Mouse (Mus musculus) adrenal gland (tissue): ENCODE data around the gene Trex1.

Source experiments
- intact Hi-C: fragments of 180-260 bp; cut with DNase I; formaldehyde crosslinking; loops from one replicate; pipeline ENCODE4 v1.15.1; 2025

Trex1 gene

DNA sequence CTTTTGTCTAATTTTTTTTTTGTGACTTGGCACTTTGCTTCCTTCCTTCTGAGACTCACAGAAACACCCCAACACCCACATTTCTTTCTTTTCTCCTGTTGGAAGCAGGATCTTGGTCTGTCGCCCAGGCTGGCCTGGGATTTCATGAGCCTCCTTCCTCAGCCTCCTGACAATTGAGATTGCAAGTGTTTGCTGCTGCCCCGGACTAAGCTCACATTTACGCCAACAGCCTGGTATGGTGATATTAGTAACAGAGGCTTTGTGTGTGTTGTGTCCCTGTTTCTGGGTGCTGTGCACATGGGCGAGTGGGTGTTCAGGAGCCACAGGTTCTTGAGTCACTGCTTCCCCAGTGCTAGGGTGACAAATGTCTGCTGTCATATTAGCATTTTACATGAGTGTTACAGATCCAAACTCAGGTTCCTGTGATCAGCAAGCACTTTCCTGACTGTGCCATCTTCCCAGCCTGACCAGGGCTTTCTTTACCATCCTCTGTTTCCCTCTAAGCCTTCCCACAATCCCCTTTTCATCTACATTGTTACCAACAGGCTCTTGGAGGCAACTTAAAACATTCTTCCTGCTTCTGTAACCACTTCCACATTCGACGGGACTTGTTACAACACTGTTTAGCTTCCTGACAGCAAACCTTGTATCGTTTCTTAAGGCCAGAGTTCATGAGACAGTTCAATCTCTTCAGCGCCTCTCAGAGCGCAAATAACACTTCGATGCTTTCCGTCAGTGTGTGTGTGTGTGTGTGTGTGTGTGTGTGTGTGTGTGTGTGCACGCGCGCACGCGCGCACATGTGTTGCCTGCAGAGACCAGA lies 36.5 kb downstream of the Trex1 start:
- intact Hi-C loops, result no loop called here

DNA sequence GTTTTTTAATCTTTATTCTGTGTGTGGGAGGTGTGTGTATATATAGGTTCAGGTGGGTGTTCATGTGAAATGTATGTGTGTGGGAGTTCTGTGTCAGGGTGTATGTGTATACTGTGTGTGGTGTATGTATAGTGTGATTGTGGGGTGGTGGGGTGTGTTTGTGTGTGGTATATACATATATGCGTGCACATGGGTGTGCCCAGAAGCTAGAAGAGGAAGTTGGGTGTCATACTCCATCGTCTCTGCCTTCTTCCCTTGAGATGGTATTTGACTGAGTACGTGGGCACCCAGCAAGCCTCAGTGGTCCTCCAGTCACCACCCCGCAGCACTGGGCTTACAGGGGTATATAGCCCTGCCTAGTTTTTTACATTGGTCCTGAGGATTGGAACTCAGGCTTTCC lies 38.1 kb downstream of the Trex1 start:
- intact Hi-C loops, result no loop called here

DNA sequence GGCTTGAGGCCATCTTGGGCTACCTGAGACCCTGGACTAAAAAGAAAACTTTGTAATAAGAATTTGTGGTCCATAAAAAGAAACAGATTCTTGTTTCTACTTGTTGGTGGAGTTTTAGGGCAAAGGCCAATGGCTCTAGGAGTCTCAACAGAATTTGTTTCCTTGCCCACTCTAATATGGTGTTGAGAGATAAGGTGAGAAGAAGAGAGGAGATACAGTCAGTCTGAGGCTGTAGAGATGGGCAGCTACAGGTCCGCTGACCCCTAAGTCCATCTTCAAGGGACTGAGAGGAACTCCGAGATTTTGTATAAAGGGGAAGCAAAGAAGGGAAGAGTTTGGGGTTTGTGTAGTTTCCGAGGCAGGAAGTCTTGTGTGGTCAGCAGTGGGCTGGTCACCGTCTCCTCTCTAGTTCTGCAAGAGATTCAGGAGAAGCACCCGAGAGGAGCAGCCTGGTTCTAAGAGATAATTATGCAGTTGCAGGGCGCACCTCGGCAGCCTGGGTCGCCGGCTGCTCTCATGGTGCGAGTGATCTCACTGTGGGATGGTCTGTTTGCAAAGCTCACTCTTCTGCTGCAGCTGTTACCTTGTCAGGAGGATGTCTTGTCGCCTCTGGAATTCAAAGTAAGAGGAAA lies 42.4 kb downstream of the Trex1 start:
- intact Hi-C loops, result no loop called here

DNA sequence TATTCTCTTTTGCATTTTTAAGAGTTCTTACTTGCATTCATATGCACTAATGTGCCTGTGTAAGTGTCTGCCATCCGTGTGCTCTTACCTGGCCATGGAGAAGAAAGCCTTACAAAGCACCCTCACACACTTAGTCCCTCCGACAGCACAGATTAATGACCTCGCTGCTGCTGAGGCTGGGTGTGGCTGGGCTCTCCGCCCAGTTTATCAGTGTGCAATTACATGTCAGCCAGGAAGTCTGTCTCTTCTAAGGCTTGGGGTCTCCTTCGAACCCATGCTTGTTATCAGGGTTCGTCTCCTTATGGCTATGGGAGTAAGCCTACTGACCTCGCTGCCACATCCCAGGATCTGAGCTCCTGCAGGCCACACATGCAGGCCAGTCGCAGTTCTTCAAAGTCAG lies 44.1 kb downstream of the Trex1 start:
- intact Hi-C loops, result no loop called here

DNA sequence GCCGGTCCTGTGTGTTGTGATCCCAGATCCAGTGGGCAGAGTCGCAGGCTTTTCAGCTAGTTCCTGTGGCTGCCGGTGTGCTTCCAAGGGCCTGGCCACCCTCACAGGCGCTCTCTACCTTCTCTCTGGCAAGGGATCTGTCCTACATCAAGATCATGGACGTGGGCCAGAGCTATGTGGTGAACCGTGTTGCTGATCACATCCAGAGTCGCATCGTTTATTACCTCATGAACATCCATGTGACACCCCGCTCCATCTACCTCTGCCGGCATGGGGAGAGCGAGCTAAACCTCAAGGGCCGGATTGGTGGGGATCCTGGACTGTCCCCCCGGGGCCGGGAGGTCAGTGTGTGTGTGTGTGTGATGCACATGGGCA lies 49.2 kb downstream of the Trex1 start:
- intact Hi-C loops, result no loop called here

DNA sequence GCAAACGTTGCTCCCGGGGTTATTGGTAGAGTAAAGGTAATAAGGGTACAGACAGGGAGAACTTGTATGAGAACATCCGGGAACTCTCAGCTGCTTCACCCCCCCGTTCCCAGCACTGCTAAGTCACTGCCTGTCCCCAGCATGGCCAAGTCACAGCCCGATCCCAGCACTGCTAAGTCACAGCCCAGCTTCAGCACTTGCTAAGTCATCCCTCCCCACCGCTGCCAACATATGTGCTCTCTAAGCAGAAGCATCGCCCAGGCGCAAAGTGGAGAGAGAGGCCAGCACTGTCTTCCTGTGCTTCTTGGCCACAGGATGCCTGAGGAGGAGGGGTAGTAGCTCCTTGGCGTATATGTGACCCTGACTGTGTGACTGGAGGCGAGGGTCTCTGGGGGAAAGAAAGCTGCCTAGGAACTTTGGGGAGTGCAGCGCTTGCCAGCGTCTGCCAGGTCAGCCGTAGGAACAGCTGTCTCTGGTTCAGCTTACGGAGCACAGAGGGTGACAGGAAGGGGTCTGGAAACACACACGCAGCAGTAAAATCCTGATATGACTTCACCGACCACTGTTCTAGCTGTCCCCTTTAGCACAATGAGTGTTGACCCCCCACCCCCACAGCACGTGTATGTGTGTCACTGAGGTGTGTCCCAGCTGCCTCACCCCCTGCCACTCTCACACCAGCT lies 49.8 kb downstream of the Trex1 start:
- intact Hi-C loops, result no loop called here

DNA sequence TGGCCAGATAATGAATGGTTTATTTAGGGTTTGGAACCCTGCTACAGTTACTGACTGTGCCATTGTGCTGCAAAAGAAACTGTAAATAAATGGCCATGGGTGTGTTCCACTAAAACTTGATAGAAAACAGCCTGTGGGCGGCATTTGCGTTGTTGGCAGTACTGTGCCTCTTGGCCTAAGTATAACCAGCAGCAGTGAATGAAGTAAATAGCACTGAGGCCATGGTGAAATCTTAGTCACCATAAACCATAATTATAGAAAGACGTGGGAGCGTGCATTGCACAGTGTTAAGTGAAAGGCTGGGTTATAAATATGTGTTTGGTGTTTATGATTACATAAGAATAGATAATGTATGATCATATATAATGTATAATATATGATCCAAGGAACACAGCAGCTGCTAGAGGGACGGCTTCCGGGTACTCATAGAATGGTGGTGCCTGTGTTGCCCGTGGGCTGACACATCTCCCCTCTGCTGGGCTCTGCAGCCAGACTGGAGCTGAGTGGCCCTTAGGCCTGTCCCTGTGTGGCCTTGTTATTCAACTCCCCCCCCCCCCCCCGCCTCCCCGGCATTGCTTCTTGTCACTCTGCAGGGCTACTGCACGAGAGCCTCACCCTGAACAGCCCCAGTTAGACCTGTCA lies 50.4 kb downstream of the Trex1 start:
- intact Hi-C loops, result no loop called here

DNA sequence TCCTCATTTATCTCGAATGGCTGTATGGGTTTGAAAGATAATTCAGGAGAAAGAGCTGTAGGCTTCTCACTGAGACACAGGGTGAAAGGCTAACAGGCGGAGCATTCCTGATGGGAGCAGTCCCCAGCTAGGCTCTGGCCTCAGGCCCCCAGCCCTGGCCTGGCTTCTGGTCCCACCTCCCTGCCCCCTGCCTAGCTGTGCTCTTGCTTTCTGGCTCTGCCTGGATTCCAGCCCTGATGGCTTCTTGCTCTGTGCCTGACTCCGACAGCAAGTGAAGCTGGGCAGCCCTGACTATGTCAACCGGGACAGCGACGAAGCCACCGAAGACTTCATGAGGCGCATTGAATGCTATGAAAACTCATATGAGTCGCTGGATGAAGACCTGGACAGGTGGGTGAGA lies 51.5 kb downstream of the Trex1 start:
- intact Hi-C loops, result no loop called here
